Mouse (Mus musculus) hindbrain, embryonic 13.5 days (tissue): ENCODE measurements around the gene Zfp568. TPM values are rescaled to one million over a fixed set of nuclear protein-coding genes. Genes with fewer than 3 reads are reported as not detected.
A peak's percentile ranks its signal among the peaks of the same experiment; 100 is the strongest.

Source experiments
- ATAC-seq: fragments of 200-750 bp; cut with Nextera tagmentation; 2 replicates; pipeline ENCODE4 v1.8.0; 2017; ENCODE audit warnings: moderate TSS enrichment; ENCODE audit not compliant: low FRiP score
- H3K27ac ChIP-seq: fragments of 300-500 bp; sonication (generic); 2 replicates; pipeline ENCODE4 v1.5.1; 2015; ENCODE audit warnings: inconsistent platforms, mild to moderate bottlenecking, moderate library complexity
- H3K27me3 ChIP-seq: fragments of 300-500 bp; sonication (generic); 2 replicates; pipeline ENCODE4 v1.6.1; 2015; ENCODE audit warnings: mild to moderate bottlenecking, inconsistent platforms
- H3K36me3 ChIP-seq: fragments of 300-500 bp; sonication (generic); 2 replicates; pipeline ENCODE4 v1.6.1; 2015; ENCODE audit warnings: mild to moderate bottlenecking, inconsistent platforms
- H3K4me1 ChIP-seq: fragments of 300-500 bp; sonication (generic); replicated peaks from 2 replicates; pipeline ENCODE4 v1.6.1; 2015; ENCODE audit warnings: inconsistent platforms
- H3K4me2 ChIP-seq: fragments of 300-500 bp; sonication (generic); 2 replicates; pipeline ENCODE4 v1.6.1; 2015; ENCODE audit warnings: inconsistent platforms, mild to moderate bottlenecking, moderate library complexity
- H3K4me3 ChIP-seq: fragments of 300-500 bp; sonication (generic); 2 replicates; pipeline ENCODE4 v1.5.1; 2015; ENCODE audit warnings: mild to moderate bottlenecking, inconsistent platforms
- H3K9ac ChIP-seq: fragments of 300-500 bp; sonication (generic); 2 replicates; pipeline ENCODE4 v1.6.1; 2015; ENCODE audit warnings: mild to moderate bottlenecking, inconsistent platforms
- H3K9me3 ChIP-seq: fragments of 300-500 bp; sonication (generic); 2 replicates; pipeline ENCODE4 v1.6.1; 2016; ENCODE audit warnings: inconsistent platforms
- WGBS: fragments of 180-500 bp; shearing (Covaris S2); methylation state at CpG from one replicate; pipeline ENCODE4 v1.1.7; 2015; 5-methylcytosine and 5-hydroxymethylcytosine counted together
- polyA plus RNA-seq: library from polyadenylated mRNA; unstranded; fragments of >200 nt; fragmentation: Nextera tagmentation; extraction: Ambion mirVana; gene quantifications from 2 replicates; pipeline ENCODE4 v1.2.1, GENCODE M21; 2015

The Zfp568 gene
- polyA plus RNA-seq = 5.5 and 8.0 TPM in 2 replicates

DNA sequence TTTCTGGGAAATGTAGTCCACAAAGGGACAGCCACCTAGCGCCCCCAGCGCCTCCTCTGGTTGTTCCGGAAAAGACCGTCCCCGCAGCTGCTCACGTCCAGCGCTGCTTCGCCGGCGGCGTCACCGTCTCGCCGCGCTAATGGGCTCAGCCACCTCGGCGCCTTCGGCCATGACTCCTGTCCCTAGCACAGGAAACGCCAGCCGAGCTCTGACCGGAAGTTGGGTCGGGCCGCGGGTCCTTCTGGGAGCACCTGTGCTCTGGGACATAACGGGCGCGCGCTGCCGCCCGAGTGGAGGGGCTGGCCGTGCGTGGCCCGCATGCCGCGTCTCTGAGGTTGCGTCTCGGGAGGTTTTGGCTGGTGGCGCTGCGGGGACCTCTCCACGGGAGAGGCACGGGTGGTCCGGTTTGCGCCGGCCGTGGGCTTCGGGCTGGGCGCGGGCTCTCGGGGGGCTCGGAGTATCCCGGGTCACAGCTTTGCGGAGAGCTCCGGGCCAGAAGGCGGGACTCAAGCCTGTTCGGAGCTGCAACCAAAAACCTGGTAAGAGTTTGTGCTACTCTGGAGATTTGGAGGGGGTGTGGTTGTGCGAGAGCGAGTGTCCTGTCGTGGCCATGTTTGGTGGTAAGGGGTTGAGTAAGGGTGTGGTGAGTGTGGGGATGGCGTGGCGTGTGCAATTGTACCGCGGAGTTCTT lies at the start of gene Zfp568:
Gene Zfp568, plus strand, starts transcription at position 266 of the 691 bp plus-strand sequence.
- under 1% methylated on average over 62 of the region's 62 CpGs for WGBS
- peak; percentile 97 for ATAC-seq
- Histone ChIP-seq H3K27me3 (no peaks in the 10 kb centered on the region), H3K9me3 (no peaks in the 10 kb centered on the region), H3K27ac (peak within 1 kb of the TSS; percentile 89), H3K9ac (peak within 1 kb of the TSS; percentile 87), H3K4me2 (peak within 1 kb of the TSS; percentile 73), H3K36me3 (peaks cover 23% of the 10 kb centered on the region), H3K4me1 (peaks cover 21% of the 10 kb centered on the region), H3K4me3 (peak within 1 kb of the TSS; percentile 83)

- no peaks in the 10 kb centered on the region for H3K9me3 ChIP-seq
- no peak overlapping the region for H3K9ac ChIP-seq
- no peak for ATAC-seq
- no peak overlapping the region for H3K27ac ChIP-seq
- H3K36me3 ChIP-seq = peaks cover 81% of the 10 kb centered on the region
- WGBS = 84% methylated on average over 6 of the region's 6 CpGs
- no peaks in the 10 kb centered on the region; the same call in 1 of the 2 replicates for H3K4me1 ChIP-seq
- no peak overlapping the region for H3K4me3 ChIP-seq
- H3K27me3 ChIP-seq = no peaks in the 10 kb centered on the region
- no peak overlapping the region for H3K4me2 ChIP-seq
Measured at GRCm38 (mm10) chr7:29938856-29939255, 44.9 kb upstream of the Zfp568 start.

DNA sequence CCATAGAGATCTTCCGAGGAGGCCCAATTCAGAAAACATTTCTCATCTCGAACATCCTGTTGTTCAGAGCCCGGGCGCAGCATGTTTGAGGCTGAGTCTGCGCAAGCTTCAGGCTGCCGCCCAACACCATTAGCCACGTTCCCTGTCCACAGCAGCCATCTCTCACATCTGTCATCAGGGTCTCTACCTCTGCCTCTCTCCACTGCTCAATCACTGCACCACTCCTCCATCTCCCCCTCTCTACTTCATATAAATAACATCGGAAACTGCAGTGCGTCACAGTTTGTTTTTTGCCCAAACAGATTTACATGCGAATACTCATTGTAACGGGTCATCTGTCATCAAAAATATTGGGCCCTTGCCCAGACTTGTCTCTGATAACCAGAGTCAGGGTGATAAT lies 42.7 kb upstream of the Zfp568 start:
- Histone ChIP-seq H3K36me3 (peaks cover 63% of the 10 kb centered on the region), H3K27ac (no peak overlapping the region), H3K4me1 (no peaks in the 10 kb centered on the region; the same call in 1 of the 2 replicates), H3K4me2 (no peak overlapping the region), H3K9me3 (no peaks in the 10 kb centered on the region), H3K9ac (no peak overlapping the region; the same call in 1 of the 2 replicates), H3K27me3 (no peaks in the 10 kb centered on the region), H3K4me3 (no peak overlapping the region)
- WGBS = 84% methylated on average over 11 of the region's 11 CpGs
- ATAC-seq = no peak

- Histone ChIP-seq H3K4me1 (no peaks in the 10 kb centered on the region; the same call in 1 of the 2 replicates), H3K4me2 (no peak overlapping the region), H3K27ac (no peak overlapping the region), H3K4me3 (no peak overlapping the region), H3K9me3 (no peaks in the 10 kb centered on the region), H3K36me3 (peaks cover 55% of the 10 kb centered on the region), H3K27me3 (no peaks in the 10 kb centered on the region), H3K9ac (no peak overlapping the region)
- WGBS = 50% methylated on average over 2 of the region's 2 CpGs
- ATAC-seq = no peak
Measured at GRCm38 (mm10) chr7:29942740-29943139, 41.0 kb upstream of the Zfp568 start.

GRCm38 (mm10) chr7:29943720-29944119 lies 40.0 kb upstream of the Zfp568 start:
- 79% methylated on average over 2 of the region's 2 CpGs for WGBS
- Histone ChIP-seq H3K27me3 (no peaks in the 10 kb centered on the region), H3K4me3 (no peak overlapping the region), H3K4me2 (no peak overlapping the region), H3K36me3 (peaks cover 55% of the 10 kb centered on the region), H3K27ac (no peak overlapping the region), H3K9ac (no peak overlapping the region), H3K9me3 (no peaks in the 10 kb centered on the region), H3K4me1 (no peaks in the 10 kb centered on the region; the same call in 1 of the 2 replicates)
- no peak for ATAC-seq

DNA sequence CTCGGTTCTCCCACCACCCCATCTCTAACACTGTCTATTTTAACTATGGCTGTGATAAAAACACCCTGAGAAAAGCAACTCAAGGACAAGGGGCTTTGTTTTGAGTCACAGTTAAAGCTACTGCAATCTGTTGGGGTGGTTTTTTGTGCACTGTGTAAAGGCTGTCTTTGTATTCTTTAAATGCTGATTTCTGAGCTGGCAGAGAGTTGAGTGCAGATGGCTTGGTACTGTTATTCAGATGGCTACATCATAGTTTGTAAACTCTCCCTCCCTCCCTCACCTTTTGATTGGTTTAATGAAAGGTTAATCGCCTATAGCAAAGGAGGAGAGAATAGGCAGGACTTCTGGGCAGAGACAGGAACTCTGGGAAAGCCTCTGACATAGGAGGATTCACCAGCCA lies 39.6 kb upstream of the Zfp568 start:
- H3K9ac ChIP-seq = no peak overlapping the region
- H3K4me2 ChIP-seq = no peak overlapping the region
- H3K27me3 ChIP-seq = no peaks in the 10 kb centered on the region
- no peaks in the 10 kb centered on the region for H3K4me1 ChIP-seq
- no peak for ATAC-seq
- no peak overlapping the region for H3K27ac ChIP-seq
- H3K4me3 ChIP-seq = no peak overlapping the region
- WGBS = 77% methylated on average over 2 of the region's 2 CpGs
- H3K9me3 ChIP-seq = no peaks in the 10 kb centered on the region
- H3K36me3 ChIP-seq = peaks cover 58% of the 10 kb centered on the region

GRCm38 (mm10) chr7:29953086-29953485 lies 30.7 kb upstream of the Zfp568 start:
- Histone ChIP-seq H3K27ac (peak overlapping the region; percentile 95), H3K4me2 (peak overlapping the region; percentile 62), H3K4me3 (peak overlapping the region; percentile 77), H3K36me3 (peaks cover 23% of the 10 kb centered on the region), H3K9ac (peak overlapping the region; percentile 94), H3K27me3 (no peaks in the 10 kb centered on the region), H3K4me1 (peaks cover 6% of the 10 kb centered on the region; the same call in 1 of the 2 replicates), H3K9me3 (no peaks in the 10 kb centered on the region)
- WGBS = 45% methylated on average over 10 of the region's 10 CpGs
- ATAC-seq = no peak

- H3K27me3 ChIP-seq = no peaks in the 10 kb centered on the region
- ATAC-seq = peak; percentile 91
- H3K9me3 ChIP-seq = no peaks in the 10 kb centered on the region
- H3K27ac ChIP-seq = peak within 1 kb of the TSS; percentile 95
- under 1% methylated on average over 52 of the region's 52 CpGs for WGBS
- peaks cover 20% of the 10 kb centered on the region for H3K36me3 ChIP-seq
- H3K9ac ChIP-seq = peak within 1 kb of the TSS; percentile 94
- H3K4me1 ChIP-seq = peaks cover 6% of the 10 kb centered on the region; the same call in 1 of the 2 replicates
- H3K4me3 ChIP-seq = peak within 1 kb of the TSS; percentile 77
- H3K4me2 ChIP-seq = peak within 1 kb of the TSS; percentile 62
Measured at GRCm38 (mm10) chr7:29953513-29954401, 30.0 kb upstream of the Zfp568 start, which contains the start of gene Zfp74. Gene Zfp74 (minus strand): TSS chr7:29954089.

- Histone ChIP-seq H3K36me3 (peaks cover 12% of the 10 kb centered on the region), H3K4me1 (peaks cover 6% of the 10 kb centered on the region; the same call in 1 of the 2 replicates), H3K9me3 (no peaks in the 10 kb centered on the region), H3K4me2 (0 out of 2 replicates have a peak overlapping the region, but pooled peaks have one; percentile 62), H3K4me3 (peak overlapping the region; percentile 77; the same call in 1 of the 2 replicates), H3K27ac (no peak overlapping the region), H3K9ac (no peak overlapping the region), H3K27me3 (no peaks in the 10 kb centered on the region)
- 25% methylated on average over 4 of the region's 4 CpGs for WGBS
- no peak for ATAC-seq
Measured at GRCm38 (mm10) chr7:29954731-29955130, 29.0 kb upstream of the Zfp568 start.

DNA sequence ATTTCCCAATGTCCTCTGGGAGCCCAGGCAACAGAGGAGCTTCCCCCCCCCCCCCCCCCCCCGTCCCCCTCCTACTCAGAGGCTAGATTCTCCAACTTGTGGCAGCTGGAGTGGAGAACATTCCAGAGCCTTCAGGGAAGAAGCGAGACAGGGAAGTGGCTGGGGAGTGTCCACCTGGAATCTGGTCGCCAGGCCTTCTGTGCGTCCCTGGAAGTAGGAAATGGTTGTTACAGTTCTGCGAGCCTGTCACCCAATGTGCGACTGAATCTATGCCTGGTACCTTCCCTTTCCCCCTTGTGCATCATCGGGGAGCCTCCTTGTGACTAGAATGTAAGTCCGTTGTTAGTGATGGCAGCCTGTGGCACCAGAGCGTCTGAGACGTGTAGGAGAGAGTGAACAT lies 27.5 kb upstream of the Zfp568 start:
- ATAC-seq = no peak
- Histone ChIP-seq H3K9ac (no peak overlapping the region; the same call in 1 of the 2 replicates), H3K4me3 (no peak overlapping the region), H3K27ac (no peak overlapping the region), H3K27me3 (no peaks in the 10 kb centered on the region), H3K36me3 (no peaks in the 10 kb centered on the region), H3K4me2 (no peak overlapping the region), H3K9me3 (no peaks in the 10 kb centered on the region), H3K4me1 (peaks cover 6% of the 10 kb centered on the region; the same call in 1 of the 2 replicates)
- WGBS = 72% methylated on average over 9 of the region's 10 CpGs

DNA sequence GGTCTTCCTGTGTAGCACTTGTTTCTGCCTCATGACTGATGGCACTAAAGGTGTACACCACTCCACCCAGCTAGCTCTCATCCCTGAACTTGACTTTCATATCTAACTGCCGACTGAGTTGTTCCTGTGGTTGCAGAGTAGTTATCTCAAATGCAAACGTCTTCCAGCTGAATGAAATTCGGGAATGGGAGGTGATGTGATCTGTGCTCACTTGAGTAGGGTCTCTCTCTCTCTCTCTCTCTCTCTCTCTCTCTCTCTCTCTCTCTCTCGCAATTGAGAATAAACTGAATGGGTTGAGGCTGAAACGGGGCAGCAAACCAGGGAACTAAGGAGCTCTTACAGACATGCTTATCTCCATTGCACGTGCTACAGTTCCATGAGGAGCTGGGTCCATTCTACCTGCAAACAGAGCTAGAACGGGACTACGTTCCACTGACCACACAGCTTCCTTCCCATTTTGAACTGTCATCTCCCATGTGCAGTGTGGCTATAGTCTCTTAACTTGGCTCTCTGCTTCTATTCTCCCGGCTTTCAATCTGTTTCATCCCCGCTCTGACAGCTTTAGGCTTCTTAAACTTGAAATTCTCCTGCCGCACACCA lies 25.5 kb upstream of the Zfp568 start:
- H3K36me3 ChIP-seq = no peaks in the 10 kb centered on the region
- H3K27ac ChIP-seq = no peak overlapping the region
- no peak overlapping the region for H3K9ac ChIP-seq
- H3K27me3 ChIP-seq = no peaks in the 10 kb centered on the region
- no peaks in the 10 kb centered on the region for H3K4me1 ChIP-seq
- H3K9me3 ChIP-seq = no peaks in the 10 kb centered on the region
- 90% methylated on average over 11 of the region's 11 CpGs for WGBS
- H3K4me3 ChIP-seq = no peak overlapping the region
- H3K4me2 ChIP-seq = no peak overlapping the region
- ATAC-seq = no peak

DNA sequence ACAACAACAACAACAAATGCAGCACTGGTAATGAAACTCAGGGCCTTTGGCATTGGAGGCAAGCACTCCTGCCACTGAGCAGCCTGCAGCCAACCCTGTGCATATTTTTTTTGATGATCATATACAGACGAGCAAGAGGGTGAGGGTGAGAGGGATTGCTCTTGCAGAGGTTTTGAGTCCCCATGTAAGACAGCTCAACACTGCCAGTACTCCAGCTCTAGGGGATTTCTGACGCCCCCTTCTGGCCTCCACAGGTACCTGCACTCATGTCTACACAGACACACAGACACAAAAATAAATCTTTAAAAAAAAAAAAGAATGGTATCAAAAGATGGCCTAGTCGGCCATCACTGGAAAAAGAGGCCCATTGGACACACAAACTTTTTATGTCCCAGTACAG lies 24.8 kb upstream of the Zfp568 start:
- no peaks in the 10 kb centered on the region for H3K9me3 ChIP-seq
- H3K27ac ChIP-seq = no peak overlapping the region
- no peaks in the 10 kb centered on the region for H3K4me1 ChIP-seq
- H3K4me3 ChIP-seq = no peak overlapping the region
- H3K27me3 ChIP-seq = no peaks in the 10 kb centered on the region
- WGBS = 72% methylated on average over 3 of the region's 3 CpGs
- ATAC-seq = no peak
- H3K4me2 ChIP-seq = no peak overlapping the region
- H3K36me3 ChIP-seq = no peaks in the 10 kb centered on the region
- H3K9ac ChIP-seq = no peak overlapping the region
